In genomic region chr11:75792535-75792934, GRCm38 (mm10) we compare ENCODE assay signal across 20 mouse cellular contexts. TPM values are rescaled to one million over a fixed set of nuclear protein-coding genes. Genes with fewer than 3 reads are reported as not detected.
"Had no signal": no experiment of that assay in that cellular context is flagged by ENCODE, and none has a peak within 500 bp of the region (broad histone marks: within the 10 kb centered on the region; RNA-seq: fewer than 3 reads in every experiment).

No protein-coding gene starts in this region.

- DNase-seq: kidney, adult 11 months; kidney, adult 9 months; kidney, postnatal 14 days; liver; lung, adult 18-20 months; lung, postnatal 10 days; lung, postnatal 36 days; midbrain, embryonic 14.5 days; right cerebral cortex, postnatal 25 days; thymus, adult 18-20 months; thymus, postnatal 36 days had no signal

- H3K36me3 ChIP-seq: limb, embryonic 10.5 days; limb, embryonic 13.5 days; liver, embryonic 12.5 days; liver, embryonic 15.5 days; lung, embryonic 15.5 days; neural tube, embryonic 12.5 days; neural tube, embryonic 15.5 days had no signal

- H3K4me2 ChIP-seq: limb, embryonic 13.5 days; liver, embryonic 12.5 days; liver, embryonic 15.5 days; lung, embryonic 15.5 days; midbrain, embryonic 11.5 days; neural tube, embryonic 12.5 days; neural tube, embryonic 15.5 days had no signal

- ATAC-seq: liver, embryonic 12.5 days had no signal

- H3K4me3 ChIP-seq: limb, embryonic 10.5 days; limb, embryonic 13.5 days; liver, embryonic 12.5 days; liver, embryonic 15.5 days; lung, embryonic 15.5 days; neural tube, embryonic 12.5 days; neural tube, embryonic 15.5 days had no signal

- H3K27ac ChIP-seq: limb, embryonic 10.5 days; limb, embryonic 13.5 days; liver, embryonic 12.5 days; liver, embryonic 15.5 days; lung, embryonic 15.5 days; neural tube, embryonic 12.5 days; neural tube, embryonic 15.5 days had no signal

RNA-seq across cellular contexts. Expression of gene Doc2b, which starts 3.3 kb away (rescaled TPM):
- total RNA-seq: megakaryocyte-erythroid progenitor cell, adult 5-6 weeks had no signal
